In genomic region chr19:30330792-30331191, GRCm38 (mm10) we compare ENCODE assay signal across 20 mouse cellular contexts.
DNase-seq lines count a peak whose midpoint lies in the region; ATAC-seq lines count a peak whose summit lies in the region.
"Had no signal": no experiment of that assay in that cellular context is flagged by ENCODE, and none has a peak within 500 bp of the region (broad histone marks: within the 10 kb centered on the region; RNA-seq: fewer than 3 reads in every experiment).

No protein-coding gene starts in this region.

- peak; percentile 22 to 42; a peak in 2 of 4 replicates for ATAC-seq in hematopoietic stem cell, adult 5-6 weeks (replicated peaks in 1 of 2; ENCODE audit: insufficient read depth in 1 of 2, low FRiP score in 2 of 2, low TSS enrichment in 1 of 2, low read depth in 1 of 2, poor library complexity in 2 of 2, severe bottlenecking in 2 of 2)
- ATAC-seq: forebrain, embryonic 15.5 days; hindbrain, embryonic 16.5 days; intestine, embryonic 16.5 days; Patski had no signal

- DNase-seq in 416B (ENCODE audit: low read depth) (peak; percentile 4), MEL-GATA-1-ER (ENCODE audit: extremely low read depth, low read depth) (peak; percentile 8)
- no peak for DNase-seq in cerebellum, adult 18-20 months
- no peak for DNase-seq in gastrocnemius, postnatal 14 days
- DNase-seq in layer of hippocampus, adult 8-10 months (ENCODE audit: low spot score in 2 of 2), result no peak
- DNase-seq: adrenal gland, postnatal 10 days; adrenal gland, postnatal 36 days; B cell, adult 2 months; cerebellum, adult 2 months; cerebellum, adult 9-11 months; cerebellum, postnatal 25 days; embryo, embryonic 11 days; heart, adult 18-20 months; heart, postnatal 14 days; kidney, adult 18-20 months had no signal

- intact Hi-C loops in gastrocnemius, postnatal 14 days (cut with DNase I; ENCODE audit: low total_unique reads), result no loop called here

Comparison
In these comparisons a context has a peak if more than half of its experiments do, and no peak if none do; other contexts are left out.
1. DNase-seq: peak in 416B (single experiment) and MEL-GATA-1-ER (single experiment); none in cerebellum, adult 18-20 months (0 of 2), gastrocnemius, postnatal 14 days (single experiment) and layer of hippocampus, adult 8-10 months (0 of 2).